Mouse (Mus musculus): ENCODE measurements at regions not wholly inside any gene's neighbourhood (a gene's known extent, or its start where the extent isn't known, plus 50 kb on each side); places are given as distances from the start of the nearest gene placed in this dataset.

- no peaks in the 10 kb centered on the region for H3K4me1 ChIP-seq (replicated peaks; ENCODE audit: control insufficient read depth, insufficient read depth, low read length)
- no peak overlapping the region for H3K27ac ChIP-seq (ENCODE audit: low read depth)
- ATAC-seq (replicated peaks; ENCODE audit: low FRiP score, low TSS enrichment, low read depth): no peak
- H3K9ac ChIP-seq (ENCODE audit: low read length): no peak overlapping the region
- no peak overlapping the region for H3K4me3 ChIP-seq (ENCODE audit: low read depth, low read length)
- H3K27me3 ChIP-seq (replicated peaks; ENCODE audit: control insufficient read depth, insufficient read depth, low read length): no peaks in the 10 kb centered on the region
- H3K4me2 ChIP-seq (ENCODE audit: low read length): no peak overlapping the region
- H3K9me3 ChIP-seq (ENCODE audit: control insufficient read depth, low read length): no peaks in the 10 kb centered on the region
- no peaks in the 10 kb centered on the region for H3K36me3 ChIP-seq (ENCODE audit: control insufficient read depth, insufficient read depth, low read length)
- 93% methylated on average over 2 of the region's 2 CpGs for WGBS
- no peak for DNase-seq (ENCODE audit: low spot score)
These were observed 89.4 kb downstream of the P2ry1 start for GRCm38 (mm10) chr3:61092031-61092430.

- Histone ChIP-seq H3K36me3 (ENCODE audit: control insufficient read depth, insufficient read depth, low read length) (no peaks in the 10 kb centered on the region), H3K27ac (ENCODE audit: low read depth) (no peak overlapping the region), H3K27me3 (replicated peaks; ENCODE audit: control insufficient read depth, insufficient read depth, low read length) (no peaks in the 10 kb centered on the region), H3K4me3 (ENCODE audit: low read depth, low read length) (no peak overlapping the region), H3K9ac (ENCODE audit: low read length) (no peak overlapping the region), H3K4me1 (replicated peaks; ENCODE audit: control insufficient read depth, insufficient read depth, low read length) (no peaks in the 10 kb centered on the region), H3K4me2 (ENCODE audit: low read length) (no peak overlapping the region), H3K9me3 (ENCODE audit: control insufficient read depth, low read length) (no peaks in the 10 kb centered on the region)
- ATAC-seq (replicated peaks; ENCODE audit: low FRiP score, low TSS enrichment, low read depth) (no peak), DNase-seq (ENCODE audit: low spot score) (no peak)
These were observed 113.8 kb downstream of the P2ry1 start for GRCm38 (mm10) chr3:61116364-61116763.

GRCm38 (mm10) chr3:61133096-61133495 lies 130.5 kb downstream of the P2ry1 start:
- 43% methylated on average over 1 of the region's 1 CpGs for WGBS

GRCm38 (mm10) chr3:61154087-61154486 lies 151.5 kb downstream of the P2ry1 start:
- Histone ChIP-seq H3K9ac (ENCODE audit: low read length) (no peak overlapping the region), H3K4me2 (ENCODE audit: low read length) (no peak overlapping the region), H3K9me3 (ENCODE audit: control insufficient read depth, low read length) (no peaks in the 10 kb centered on the region), H3K36me3 (ENCODE audit: control insufficient read depth, insufficient read depth, low read length) (no peaks in the 10 kb centered on the region), H3K27me3 (replicated peaks; ENCODE audit: control insufficient read depth, insufficient read depth, low read length) (no peaks in the 10 kb centered on the region), H3K4me1 (replicated peaks; ENCODE audit: control insufficient read depth, insufficient read depth, low read length) (no peaks in the 10 kb centered on the region), H3K27ac (ENCODE audit: low read depth) (no peak overlapping the region), H3K4me3 (ENCODE audit: low read depth, low read length) (no peak overlapping the region)
- no peak for ATAC-seq (replicated peaks; ENCODE audit: low FRiP score, low TSS enrichment, low read depth)
- DNase-seq (ENCODE audit: low spot score): no peak
- WGBS: 81% methylated on average over 2 of the region's 2 CpGs

More at GRCm38 (mm10) chr3:61133096-61133495, 130.5 kb downstream of the P2ry1 start:
- DNase-seq (ENCODE audit: low spot score) (no peak), ATAC-seq (replicated peaks; ENCODE audit: low FRiP score, low TSS enrichment, low read depth) (no peak)
- H3K36me3 ChIP-seq (ENCODE audit: control insufficient read depth, insufficient read depth, low read length): no peaks in the 10 kb centered on the region
- no peaks in the 10 kb centered on the region for H3K9me3 ChIP-seq (ENCODE audit: control insufficient read depth, low read length)
- no peak overlapping the region for H3K9ac ChIP-seq (ENCODE audit: low read length)
- no peaks in the 10 kb centered on the region for H3K4me1 ChIP-seq (replicated peaks; ENCODE audit: control insufficient read depth, insufficient read depth, low read length)
- no peak overlapping the region for H3K27ac ChIP-seq (ENCODE audit: low read depth)
- H3K4me3 ChIP-seq (ENCODE audit: low read depth, low read length): no peak overlapping the region
- no peak overlapping the region for H3K4me2 ChIP-seq (ENCODE audit: low read length)
- H3K27me3 ChIP-seq (replicated peaks; ENCODE audit: control insufficient read depth, insufficient read depth, low read length): no peaks in the 10 kb centered on the region

- ATAC-seq (replicated peaks; ENCODE audit: low FRiP score, low TSS enrichment, low read depth): no peak
- H3K4me2 ChIP-seq (ENCODE audit: low read length): no peak overlapping the region
- no peaks in the 10 kb centered on the region for H3K9me3 ChIP-seq (ENCODE audit: control insufficient read depth, low read length)
- no peak overlapping the region for H3K9ac ChIP-seq (ENCODE audit: low read length)
- WGBS: 73% methylated on average over 4 of the region's 4 CpGs
- no peak for DNase-seq (ENCODE audit: low spot score)
- H3K27me3 ChIP-seq (replicated peaks; ENCODE audit: control insufficient read depth, insufficient read depth, low read length): no peaks in the 10 kb centered on the region
- no peaks in the 10 kb centered on the region for H3K4me1 ChIP-seq (replicated peaks; ENCODE audit: control insufficient read depth, insufficient read depth, low read length)
- H3K36me3 ChIP-seq (ENCODE audit: control insufficient read depth, insufficient read depth, low read length): no peaks in the 10 kb centered on the region
- no peak overlapping the region for H3K27ac ChIP-seq (ENCODE audit: low read depth)
- no peak overlapping the region for H3K4me3 ChIP-seq (ENCODE audit: low read depth, low read length)
These were observed 157.2 kb downstream of the P2ry1 start for GRCm38 (mm10) chr3:61159811-61160210.

- no peak overlapping the region for H3K4me2 ChIP-seq (ENCODE audit: low read length)
- H3K36me3 ChIP-seq (ENCODE audit: control insufficient read depth, insufficient read depth, low read length): no peaks in the 10 kb centered on the region
- H3K9me3 ChIP-seq (ENCODE audit: control insufficient read depth, low read length): no peaks in the 10 kb centered on the region
- H3K27ac ChIP-seq (ENCODE audit: low read depth): no peak overlapping the region
- no peaks in the 10 kb centered on the region for H3K27me3 ChIP-seq (replicated peaks; ENCODE audit: control insufficient read depth, insufficient read depth, low read length)
- no peaks in the 10 kb centered on the region for H3K4me1 ChIP-seq (replicated peaks; ENCODE audit: control insufficient read depth, insufficient read depth, low read length)
- no peak for DNase-seq (ENCODE audit: low spot score)
- ATAC-seq (replicated peaks; ENCODE audit: low FRiP score, low TSS enrichment, low read depth): no peak
- no peak overlapping the region for H3K4me3 ChIP-seq (ENCODE audit: low read depth, low read length)
- H3K9ac ChIP-seq (ENCODE audit: low read length): no peak overlapping the region
These were observed 158.8 kb downstream of the P2ry1 start for GRCm38 (mm10) chr3:61161384-61161783.

GRCm38 (mm10) chr3:61185789-61186188 lies 175.6 kb upstream of the Rap2b start:
- Histone ChIP-seq H3K9ac (ENCODE audit: low read length) (no peak overlapping the region), H3K4me1 (replicated peaks; ENCODE audit: control insufficient read depth, insufficient read depth, low read length) (no peaks in the 10 kb centered on the region), H3K4me3 (ENCODE audit: low read depth, low read length) (no peak overlapping the region), H3K27ac (ENCODE audit: low read depth) (no peak overlapping the region), H3K4me2 (ENCODE audit: low read length) (no peak overlapping the region), H3K27me3 (replicated peaks; ENCODE audit: control insufficient read depth, insufficient read depth, low read length) (no peaks in the 10 kb centered on the region), H3K36me3 (ENCODE audit: control insufficient read depth, insufficient read depth, low read length) (no peaks in the 10 kb centered on the region), H3K9me3 (ENCODE audit: control insufficient read depth, low read length) (no peaks in the 10 kb centered on the region)
- WGBS: 13% methylated on average over 1 of the region's 1 CpGs
- DNase-seq (ENCODE audit: low spot score) (no peak), ATAC-seq (replicated peaks; ENCODE audit: low FRiP score, low TSS enrichment, low read depth) (no peak)

GRCm38 (mm10) chr3:61188662-61189061 lies 172.8 kb upstream of the Rap2b start:
- H3K36me3 ChIP-seq (ENCODE audit: control insufficient read depth, insufficient read depth, low read length): no peaks in the 10 kb centered on the region
- H3K27me3 ChIP-seq (replicated peaks; ENCODE audit: control insufficient read depth, insufficient read depth, low read length): no peaks in the 10 kb centered on the region
- no peak for ATAC-seq (replicated peaks; ENCODE audit: low FRiP score, low TSS enrichment, low read depth)
- H3K4me3 ChIP-seq (ENCODE audit: low read depth, low read length): no peak overlapping the region
- H3K4me1 ChIP-seq (replicated peaks; ENCODE audit: control insufficient read depth, insufficient read depth, low read length): no peaks in the 10 kb centered on the region
- no peak overlapping the region for H3K9ac ChIP-seq (ENCODE audit: low read length)
- H3K9me3 ChIP-seq (ENCODE audit: control insufficient read depth, low read length): no peaks in the 10 kb centered on the region
- no peak for DNase-seq (ENCODE audit: low spot score)
- no peak overlapping the region for H3K4me2 ChIP-seq (ENCODE audit: low read length)
- H3K27ac ChIP-seq (ENCODE audit: low read depth): no peak overlapping the region

- no peak for DNase-seq (ENCODE audit: low spot score)
- no peak overlapping the region for H3K4me2 ChIP-seq (ENCODE audit: low read length)
- H3K4me1 ChIP-seq (replicated peaks; ENCODE audit: control insufficient read depth, insufficient read depth, low read length): no peaks in the 10 kb centered on the region
- no peaks in the 10 kb centered on the region for H3K36me3 ChIP-seq (ENCODE audit: control insufficient read depth, insufficient read depth, low read length)
- H3K27me3 ChIP-seq (replicated peaks; ENCODE audit: control insufficient read depth, insufficient read depth, low read length): no peaks in the 10 kb centered on the region
- H3K9me3 ChIP-seq (ENCODE audit: control insufficient read depth, low read length): no peaks in the 10 kb centered on the region
- no peak for ATAC-seq (replicated peaks; ENCODE audit: low FRiP score, low TSS enrichment, low read depth)
- WGBS: 59% methylated on average over 4 of the region's 4 CpGs
- no peak overlapping the region for H3K9ac ChIP-seq (ENCODE audit: low read length)
- H3K27ac ChIP-seq (ENCODE audit: low read depth): no peak overlapping the region
- no peak overlapping the region for H3K4me3 ChIP-seq (ENCODE audit: low read depth, low read length)
These were observed 144.9 kb upstream of the Rap2b start for GRCm38 (mm10) chr3:61216562-61216961.
